Mouse (Mus musculus) left cerebral cortex, adult 6 months (tissue): ENCODE results near the gene Fastkd3. TPM values are rescaled to one million over a fixed set of nuclear protein-coding genes. Genes with fewer than 3 reads are reported as not detected.

Experiments used
- long read RNA-seq, 2 experiments: library from polyadenylated mRNA; unstranded; transcript quantifications; one replicate each; pipeline ENCODE4 v2.0.0; 2019 to 2020
- polyA plus RNA-seq: library from polyadenylated mRNA; unstranded; fragments of <200 nt; fragmentation: Nextera tagmentation; gene quantifications from 2 replicates; pipeline ENCODE4 v1.2.3, GENCODE M21; 2021

Fastkd3 gene
- polyA plus RNA-seq: 18.1 and 18.4 TPM in 2 replicates
- long read RNA-seq, experiment 1, transcript Fastkd3-209 (7 exons, 2,501 nt): minor isoform, 7 of 82 reads
- long read RNA-seq, experiment 1, transcript Fastkd3-201 (7 exons, 2,421 nt): major isoform, 34 of 82 reads
- long read RNA-seq, experiment 1, partial matches to known transcripts: 6 of 82 reads
- long read RNA-seq, experiment 1, other reads (novel, unspliced or antisense): 33 of 82 reads
- long read RNA-seq, experiment 2, transcript Fastkd3-201 (7 exons, 2,421 nt): major isoform, 7 of 25 reads
- long read RNA-seq, experiment 2, partial matches to known transcripts: 6 of 25 reads
- long read RNA-seq, experiment 2, other reads (novel, unspliced or antisense): 11 of 25 reads

GRCm38 (mm10) chr13:68581747-68582516, at the start of gene Fastkd3, which contains the start of gene Mtrr:
Gene Fastkd3, plus strand, starts transcription at chr13:68582234.
Gene Mtrr, minus strand, starts transcription at chr13:68582149.

GRCm38 (mm10) chr13:68597199-68597598, 15.2 kb downstream of the Fastkd3 start, which contains the start of gene 1700001L19Rik:
Gene 1700001L19Rik, plus strand, starts transcription at chr13:68597421.

Other genes starting within 250 kb of the Fastkd3 start
- 6.5 and 8.0 TPM in 2 replicates for gene Mtrr, start 85 bp upstream of the Fastkd3 start, polyA plus RNA-seq
- 23.4 and 26.4 TPM in 2 replicates for gene 1700001L19Rik, start 15.2 kb downstream of the Fastkd3 start, polyA plus RNA-seq